Mouse (Mus musculus) heart, embryonic 16.5 days (tissue): Measurements from ENCODE around the gene Shisa7. TPM values are rescaled to one million over a fixed set of nuclear protein-coding genes. Genes with fewer than 3 reads are reported as not detected.

Source experiments
- ATAC-seq: fragments of 200-750 bp; cut with Nextera tagmentation; replicated peaks from 2 replicates; pipeline ENCODE4 v1.8.0; 2017; ENCODE audit warnings: moderate number of reproducible peaks; ENCODE audit not compliant: insufficient read depth, low FRiP score; ENCODE audit errors: extremely low read depth
- H3K27ac ChIP-seq: fragments of 300-500 bp; sonication (generic); 2 replicates; pipeline ENCODE4 v1.5.1; 2014; ENCODE audit warnings: mild to moderate bottlenecking, low read length, control low read depth, moderate library complexity
- H3K27me3 ChIP-seq: fragments of 300-500 bp; sonication (generic); 2 replicates; pipeline ENCODE4 v1.6.1; 2014; ENCODE audit warnings: low read length, mixed read lengths; ENCODE audit not compliant: control insufficient read depth, insufficient read depth
- H3K36me3 ChIP-seq: fragments of 300-500 bp; sonication (generic); 2 replicates; pipeline ENCODE4 v1.6.1; 2014; ENCODE audit not compliant: control insufficient read depth, insufficient read depth
- H3K4me1 ChIP-seq: fragments of 300-500 bp; sonication (generic); 2 replicates; pipeline ENCODE4 v1.6.1; 2014; ENCODE audit warnings: low read length, mixed read lengths; ENCODE audit not compliant: control insufficient read depth, insufficient read depth
- H3K4me2 ChIP-seq: fragments of 300-500 bp; sonication (generic); 2 replicates; pipeline ENCODE4 v1.6.1; 2014; ENCODE audit warnings: low read depth, mild to moderate bottlenecking, control low read depth, low read length
- H3K4me3 ChIP-seq: fragments of 300-500 bp; sonication (generic); 2 replicates; pipeline ENCODE4 v1.5.1; 2014; ENCODE audit warnings: mild to moderate bottlenecking, control low read depth, low read length
- H3K9ac ChIP-seq: fragments of 300-500 bp; sonication (generic); 2 replicates; pipeline ENCODE4 v1.6.1; 2014; ENCODE audit warnings: low read length, control low read depth
- H3K9me3 ChIP-seq: fragments of 300-500 bp; sonication (generic); replicated peaks from 2 replicates; pipeline ENCODE4 v1.6.1; 2016; ENCODE audit warnings: low read length; ENCODE audit not compliant: control insufficient read depth
- WGBS: fragments of 180-500 bp; shearing (Covaris S2); extraction: QIAGEN DNeasy Blood & Tissue Kit; methylation state at CpG from one replicate; pipeline ENCODE4 v1.1.7; 2014; 5-methylcytosine and 5-hydroxymethylcytosine counted together
- polyA plus RNA-seq: library from polyadenylated mRNA; unstranded; fragments of >200 nt; fragmentation: Nextera tagmentation; extraction: Ambion mirVana; gene quantifications from 2 replicates; pipeline ENCODE4 v1.2.1, GENCODE M21; 2015

The Shisa7 gene
- polyA plus RNA-seq, 1 experiment from 2014 or later: 0.05 TPM

- no peaks in the 10 kb centered on the region for H3K4me1 ChIP-seq
- H3K27me3 ChIP-seq: peaks cover 7% of the 10 kb centered on the region; the same call in 1 of the 2 replicates
- 0 out of 2 replicates have a peak, but pooled peaks cover 4% of the 10 kb centered on the region for H3K9me3 ChIP-seq
- no peak overlapping the region for H3K9ac ChIP-seq
- H3K4me3 ChIP-seq: no peak overlapping the region
- ATAC-seq: no peak
- no peaks in the 10 kb centered on the region for H3K36me3 ChIP-seq
- 81% methylated on average over 9 of the region's 9 CpGs for WGBS
- no peak overlapping the region for H3K27ac ChIP-seq
- H3K4me2 ChIP-seq: no peak overlapping the region
Observed at GRCm38 (mm10) chr7:4856508-4856907, 12.0 kb upstream of the Shisa7 start.

GRCm38 (mm10) chr7:4853613-4854012, 9.1 kb upstream of the Shisa7 start:
- Histone ChIP-seq H3K4me2 (no peak overlapping the region), H3K9ac (no peak overlapping the region), H3K27ac (no peak overlapping the region), H3K36me3 (no peaks in the 10 kb centered on the region), H3K4me3 (no peak overlapping the region), H3K4me1 (no peaks in the 10 kb centered on the region), H3K9me3 (0 out of 2 replicates have a peak, but pooled peaks cover 4% of the 10 kb centered on the region), H3K27me3 (peaks cover 5% of the 10 kb centered on the region; the same call in 1 of the 2 replicates)
- ATAC-seq: no peak
- WGBS: 74% methylated on average over 3 of the region's 3 CpGs

DNA sequence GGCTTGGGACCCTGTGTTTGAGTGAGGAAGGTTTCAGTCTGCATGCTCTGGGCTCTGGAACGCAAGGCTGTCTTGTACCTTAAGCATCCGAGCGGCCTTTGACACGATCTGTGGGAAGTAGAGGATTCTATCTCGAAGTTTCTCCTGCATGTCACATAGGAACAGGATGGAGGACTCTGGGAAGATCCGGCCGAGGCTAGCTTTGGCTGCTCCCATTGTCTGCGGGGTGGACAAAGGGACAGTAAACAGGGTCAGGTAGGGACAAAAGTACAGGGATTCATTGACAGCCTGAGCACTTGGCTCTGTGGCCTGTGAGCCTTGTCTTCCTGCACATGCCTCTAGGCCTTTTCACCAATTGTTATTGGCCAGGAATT, 6.8 kb upstream of the Shisa7 start:
- Histone ChIP-seq H3K4me3 (no peak overlapping the region), H3K4me1 (no peaks in the 10 kb centered on the region), H3K4me2 (no peak overlapping the region), H3K27ac (no peak overlapping the region), H3K27me3 (no peaks in the 10 kb centered on the region; the same call in none of the 2 replicates), H3K9me3 (0 out of 2 replicates have a peak, but pooled peaks cover 4% of the 10 kb centered on the region), H3K36me3 (no peaks in the 10 kb centered on the region), H3K9ac (no peak overlapping the region)
- ATAC-seq: no peak
- WGBS: 73% methylated on average over 8 of the region's 8 CpGs

- Histone ChIP-seq H3K4me3 (no peak overlapping the region), H3K36me3 (no peaks in the 10 kb centered on the region), H3K4me1 (no peaks in the 10 kb centered on the region), H3K27ac (no peak overlapping the region), H3K9me3 (0 out of 2 replicates have a peak, but pooled peaks cover 4% of the 10 kb centered on the region), H3K27me3 (peaks cover 4% of the 10 kb centered on the region), H3K4me2 (no peak overlapping the region), H3K9ac (no peak overlapping the region)
- no peak for ATAC-seq
- WGBS: 76% methylated on average over 11 of the region's 11 CpGs
Observed at GRCm38 (mm10) chr7:4850621-4851314, 6.3 kb upstream of the Shisa7 start.

DNA sequence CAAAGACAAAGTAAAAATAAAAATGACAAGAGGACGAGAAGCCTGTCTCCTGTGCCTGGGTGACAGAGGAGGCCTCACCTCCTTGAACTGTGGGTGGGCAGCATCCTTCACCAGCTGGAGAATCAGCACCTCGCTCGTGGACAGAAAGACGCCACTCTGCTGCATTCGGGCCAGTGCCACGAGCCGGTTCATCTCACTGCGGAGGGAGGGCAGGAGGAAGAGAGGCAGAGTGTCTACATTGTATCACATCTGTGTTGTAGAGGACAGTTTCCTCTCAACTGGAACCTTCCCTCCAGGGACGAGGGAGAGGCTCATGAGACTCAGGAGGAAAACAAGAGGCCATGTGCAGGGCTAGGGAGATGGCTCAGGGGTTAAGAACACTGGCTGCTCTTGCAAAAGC, 4.9 kb upstream of the Shisa7 start:
- peaks cover 18% of the 10 kb centered on the region for H3K27me3 ChIP-seq
- no peak overlapping the region for H3K9ac ChIP-seq
- WGBS: 53% methylated on average over 9 of the region's 9 CpGs
- H3K27ac ChIP-seq: no peak overlapping the region
- H3K4me3 ChIP-seq: no peak overlapping the region
- no peak for ATAC-seq
- no peaks in the 10 kb centered on the region for H3K36me3 ChIP-seq
- H3K4me2 ChIP-seq: no peak overlapping the region
- peaks cover under 1% of the 10 kb centered on the region for H3K4me1 ChIP-seq
- peaks cover 6% of the 10 kb centered on the region; the same call in 1 of the 2 replicates for H3K9me3 ChIP-seq

- peak overlapping the region; percentile 58 for H3K4me2 ChIP-seq
- ATAC-seq: no peak
Observed at GRCm38 (mm10) chr7:4844917-4845309, 417 bp upstream of the Shisa7 start.

DNA sequence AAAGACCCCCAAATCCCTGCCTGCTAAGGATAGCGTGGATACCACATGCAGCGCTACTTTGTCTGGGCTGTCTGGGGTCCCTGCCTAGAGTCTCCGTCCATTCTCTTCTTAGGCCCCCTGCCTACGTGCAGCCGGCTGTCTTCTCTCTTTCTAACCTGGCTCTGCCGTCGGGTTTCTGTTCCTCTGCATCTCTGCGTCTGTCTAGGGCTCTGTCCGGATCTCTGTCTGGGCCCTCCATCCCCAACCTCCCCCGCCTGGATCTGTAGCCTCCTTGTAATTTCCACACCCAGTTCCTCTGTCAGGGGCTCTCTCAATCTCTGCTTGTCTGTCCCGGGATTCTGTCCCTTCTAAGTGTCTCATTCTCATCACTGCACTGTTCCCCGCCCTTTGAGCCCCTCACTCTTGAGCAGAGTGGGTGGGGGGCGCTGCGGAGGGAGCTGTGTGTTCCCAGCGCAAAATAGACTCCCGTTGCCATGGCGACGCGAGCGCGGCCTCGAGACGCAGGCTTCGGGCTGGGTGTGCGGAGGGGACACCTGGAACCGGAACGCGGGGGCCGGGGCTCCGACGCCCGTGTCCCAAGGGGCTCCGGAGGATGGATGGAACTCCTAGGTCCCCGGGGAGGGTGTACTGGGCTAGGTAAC, 772 bp downstream of the Shisa7 start:
- ATAC-seq: no peak
- H3K4me3 ChIP-seq: peak overlapping the region; percentile 36
- no peak overlapping the region for H3K9ac ChIP-seq
- H3K27ac ChIP-seq: no peak overlapping the region
- 2% methylated on average over 34 of the region's 34 CpGs for WGBS
- peaks cover 54% of the 10 kb centered on the region for H3K27me3 ChIP-seq
- H3K4me2 ChIP-seq: peak overlapping the region; percentile 58
- peaks cover 3% of the 10 kb centered on the region; the same call in 1 of the 2 replicates for H3K9me3 ChIP-seq
- no peaks in the 10 kb centered on the region for H3K36me3 ChIP-seq
- H3K4me1 ChIP-seq: peaks cover 7% of the 10 kb centered on the region

More at GRCm38 (mm10) chr7:4844917-4845309, 417 bp upstream of the Shisa7 start:
- peaks cover 7% of the 10 kb centered on the region for H3K4me1 ChIP-seq
- peaks cover 50% of the 10 kb centered on the region for H3K27me3 ChIP-seq
- under 1% methylated on average over 13 of the region's 13 CpGs for WGBS
- H3K36me3 ChIP-seq: no peaks in the 10 kb centered on the region
- no peak overlapping the region for H3K27ac ChIP-seq
- H3K4me3 ChIP-seq: peak overlapping the region; percentile 36
- no peak overlapping the region for H3K9ac ChIP-seq
- peaks cover 3% of the 10 kb centered on the region; the same call in 1 of the 2 replicates for H3K9me3 ChIP-seq

DNA sequence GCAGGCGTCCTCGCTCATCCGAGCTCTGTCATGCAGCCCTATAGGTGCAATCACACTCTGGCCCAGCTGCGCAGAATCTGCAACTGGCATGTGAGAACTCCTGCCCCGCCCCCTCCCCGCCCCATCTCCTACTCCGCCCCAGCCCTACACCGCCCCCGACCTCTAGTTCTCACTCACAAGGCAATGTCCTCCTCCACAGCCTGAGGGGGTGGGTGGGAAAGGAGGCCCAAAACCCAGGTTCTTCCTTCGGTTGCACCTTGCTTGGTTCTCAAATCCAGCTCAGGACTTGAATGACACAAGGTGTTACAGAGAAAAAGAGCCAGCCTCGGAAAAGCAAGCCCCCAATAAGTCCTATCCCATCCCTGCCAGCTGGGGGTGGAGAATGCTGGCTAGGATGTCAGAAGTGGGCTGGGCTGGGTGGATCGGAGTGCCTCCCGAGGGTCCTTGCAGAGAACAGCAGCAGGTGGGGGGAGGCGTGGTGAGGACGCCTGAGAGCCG, 1.8 kb downstream of the Shisa7 start:
- ATAC-seq: peak; percentile 71
- under 1% methylated on average over 16 of the region's 16 CpGs for WGBS
- peaks cover 3% of the 10 kb centered on the region; the same call in 1 of the 2 replicates for H3K9me3 ChIP-seq
- no peak overlapping the region for H3K27ac ChIP-seq
- H3K27me3 ChIP-seq: peaks cover 55% of the 10 kb centered on the region
- no peak overlapping the region; the same call in 1 of the 2 replicates for H3K9ac ChIP-seq
- peaks cover 7% of the 10 kb centered on the region for H3K4me1 ChIP-seq
- H3K36me3 ChIP-seq: no peaks in the 10 kb centered on the region
- peak overlapping the region; percentile 45 for H3K4me2 ChIP-seq
- H3K4me3 ChIP-seq: peak overlapping the region; percentile 25

DNA sequence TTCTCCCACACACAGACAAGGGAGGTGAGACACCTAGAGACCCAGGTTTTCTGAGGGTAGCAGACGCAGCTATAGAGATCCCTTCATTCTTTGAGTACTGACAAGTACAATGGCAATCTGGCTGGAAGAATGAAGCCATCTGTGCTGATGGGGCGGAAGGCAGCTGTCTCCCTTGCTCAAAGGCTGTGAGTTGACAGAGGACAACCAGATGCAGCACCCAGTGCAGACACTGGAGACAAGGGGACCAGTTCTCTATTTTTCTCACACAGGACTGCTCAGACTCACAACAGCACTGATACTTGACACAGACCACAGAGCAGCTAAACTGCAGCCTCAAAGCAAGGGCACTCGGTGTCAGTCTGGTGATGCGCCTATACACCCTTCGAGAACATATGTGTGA, 2.4 kb downstream of the Shisa7 start:
- no peak for ATAC-seq
- H3K4me2 ChIP-seq: no peak overlapping the region
- WGBS: 52% methylated on average over 5 of the region's 5 CpGs
- H3K9ac ChIP-seq: no peak overlapping the region
- H3K27ac ChIP-seq: no peak overlapping the region
- H3K9me3 ChIP-seq: peaks cover 3% of the 10 kb centered on the region; the same call in 1 of the 2 replicates
- peaks cover 7% of the 10 kb centered on the region for H3K4me1 ChIP-seq
- no peak overlapping the region for H3K4me3 ChIP-seq
- H3K36me3 ChIP-seq: no peaks in the 10 kb centered on the region
- peaks cover 61% of the 10 kb centered on the region for H3K27me3 ChIP-seq
